ENCODE assay signal across 8 mouse cellular contexts in genomic region chr10:39471714-39472531, GRCm38 (mm10).
DNase-seq lines count a peak whose midpoint lies in the region; ATAC-seq lines count a peak whose summit lies in the region.

No protein-coding gene starts in this region.

- H3K4me1 ChIP-seq in hindbrain, embryonic 16.5 days (ENCODE audit: control insufficient read depth, insufficient read depth, low read depth, low read length), result peaks cover 25% of the 10 kb centered on the region
- no peaks in the 10 kb centered on the region for H3K4me1 ChIP-seq in liver, embryonic 11.5 days (replicated peaks; ENCODE audit: control insufficient read depth, insufficient read depth, low read length)

- no peaks in the 10 kb centered on the region for H3K36me3 ChIP-seq in hindbrain, embryonic 16.5 days (ENCODE audit: control insufficient read depth, insufficient read depth, low read length)
- no peaks in the 10 kb centered on the region for H3K36me3 ChIP-seq in liver, embryonic 11.5 days (ENCODE audit: control insufficient read depth, insufficient read depth, low read length)

- intact Hi-C loops in heart, postnatal 10 days (cut with DNase I), result no loop called here

- no peaks in the 10 kb centered on the region for H3K27me3 ChIP-seq in hindbrain, embryonic 16.5 days (replicated peaks; ENCODE audit: control insufficient read depth, insufficient read depth, low read length)
- no peaks in the 10 kb centered on the region for H3K27me3 ChIP-seq in liver, embryonic 11.5 days (replicated peaks; ENCODE audit: control insufficient read depth, insufficient read depth, low read length)

- peak overlapping the region; percentile 46; the same call in 1 of the 2 replicates for H3K9ac ChIP-seq in hindbrain, embryonic 16.5 days (ENCODE audit: low read depth, low read length)
- no peak overlapping the region for H3K9ac ChIP-seq in liver, embryonic 11.5 days (ENCODE audit: low read depth, low read length)

- ATAC-seq in hindbrain, embryonic 16.5 days, result peak; percentile 76
- ATAC-seq in megakaryocyte progenitor cell, adult 5-6 weeks (replicated peaks; ENCODE audit: poor library complexity), result peak; percentile 26; the same call in 1 of the 2 replicates
- no peak for ATAC-seq in liver, embryonic 11.5 days (replicated peaks; ENCODE audit: low FRiP score)

- H3K4me2 ChIP-seq in hindbrain, embryonic 16.5 days (ENCODE audit: low read length), result peak overlapping the region; percentile 45
- no peak overlapping the region for H3K4me2 ChIP-seq in liver, embryonic 11.5 days

- WGBS in hindbrain, embryonic 16.5 days, result 35% methylated on average over 15 of the region's 15 CpGs
- 82% methylated on average over 15 of the region's 15 CpGs for WGBS in liver, embryonic 11.5 days

- H3K4me3 ChIP-seq in hindbrain, embryonic 16.5 days (ENCODE audit: low read length), result peak overlapping the region; percentile 17; the same call in 1 of the 2 replicates
- H3K4me3 ChIP-seq in liver, embryonic 11.5 days (ENCODE audit: low read depth, low read length), result no peak overlapping the region

- DNase-seq in heart, adult 8-10 months (ENCODE audit: low spot score), result peak; percentile 50
- DNase-seq in heart, postnatal 10 days, result no peak
- DNase-seq in A20 (ENCODE audit: low read depth, low spot score), result peak; percentile 40
- peak; percentile 56 for DNase-seq in cerebellum, adult 11-12 months
- DNase-seq in thymus, postnatal 4 days, result no peak
- no peak for DNase-seq in liver, embryonic 11.5 days (ENCODE audit: low spot score)

- no peaks in the 10 kb centered on the region for H3K9me3 ChIP-seq in hindbrain, embryonic 16.5 days (ENCODE audit: control insufficient read depth, low read length)
- H3K9me3 ChIP-seq in liver, embryonic 11.5 days (ENCODE audit: control insufficient read depth, low read length), result no peaks in the 10 kb centered on the region

- peak overlapping the region; percentile 80 for H3K27ac ChIP-seq in hindbrain, embryonic 16.5 days (ENCODE audit: low read depth, low read length)
- no peak overlapping the region for H3K27ac ChIP-seq in liver, embryonic 11.5 days (ENCODE audit: low read depth, low read length)

Comparison
In these comparisons a context has a peak if more than half of its experiments do, and no peak if none do; other contexts are left out.
1. DNase-seq: peak in heart, adult 8-10 months (single experiment), A20 (single experiment) and cerebellum, adult 11-12 months (single experiment); none in heart, postnatal 10 days (0 of 2), thymus, postnatal 4 days (single experiment) and liver, embryonic 11.5 days (single experiment).